Mouse (Mus musculus) CH12.LX (cell line): ENCODE results near the gene Cops3.

ENCODE experiments used
- CTCF ChIP-seq, 2 experiments: IDR thresholded peaks in 1 of 2; conservative IDR thresholded peaks in 1 of 2; 2 replicates each; pipeline ENCODE4 v1.5.1; 2011 to 2012; ENCODE audit warnings: low read depth in 2 of 2, low read length in 2 of 2, improper control_type of control experiment in 1 of 2, inconsistent platforms in 1 of 2, mild to moderate bottlenecking in 1 of 2, moderate library complexity in 1 of 2
- ELF1 ChIP-seq: IDR thresholded peaks from 2 replicates; pipeline ENCODE4 v1.6.1; 2014; ENCODE audit warnings: low read depth, mild to moderate bottlenecking, inconsistent platforms, low read length, improper control_type of control experiment
- EP300 ChIP-seq: IDR thresholded peaks from 2 replicates; pipeline ENCODE4 v1.6.1; 2011; ENCODE audit warnings: low read length, improper control_type of control experiment
- POLR2A ChIP-seq: IDR thresholded peaks from 2 replicates; pipeline ENCODE4 v1.6.1; 2011; ENCODE audit warnings: low read depth, mild to moderate bottlenecking, improper control_type of control experiment, low read length
- POLR2AphosphoS2 ChIP-seq: IDR thresholded peaks from 2 replicates; pipeline ENCODE4 v1.6.1; 2011; ENCODE audit warnings: low read depth, low read length, improper control_type of control experiment
- RAD21 ChIP-seq: IDR thresholded peaks from 2 replicates; pipeline ENCODE4 v1.6.1; 2011; ENCODE audit warnings: low read depth, mild to moderate bottlenecking, low read length, improper control_type of control experiment, moderate library complexity
- UBTF ChIP-seq: IDR thresholded peaks from 2 replicates; pipeline ENCODE4 v1.6.1; 2012; ENCODE audit warnings: low read depth, mild to moderate bottlenecking, inconsistent platforms, low read length, improper control_type of control experiment, moderate library complexity

- no peak for TF ChIP-seq ELF1
- no peak for TF ChIP-seq RAD21
- no peak for TF ChIP-seq EP300
- no peak for TF ChIP-seq UBTF
- TF ChIP-seq POLR2A = no peak
- TF ChIP-seq CTCF (conservative IDR thresholded peaks at IDR 0.05 in 1 of 2, IDR thresholded peaks at IDR 0.05 in 1 of 2; ENCODE audit: low read depth in 2 of 2, low read length in 2 of 2) = no peak
- no peak for TF ChIP-seq POLR2AphosphoS2
These were observed 18.0 kb downstream of the Cops3 start for GRCm38 (mm10) chr11:59821625-59822024.
